13 mouse cellular contexts compared by ENCODE assay signal in the genomic region with DNA sequence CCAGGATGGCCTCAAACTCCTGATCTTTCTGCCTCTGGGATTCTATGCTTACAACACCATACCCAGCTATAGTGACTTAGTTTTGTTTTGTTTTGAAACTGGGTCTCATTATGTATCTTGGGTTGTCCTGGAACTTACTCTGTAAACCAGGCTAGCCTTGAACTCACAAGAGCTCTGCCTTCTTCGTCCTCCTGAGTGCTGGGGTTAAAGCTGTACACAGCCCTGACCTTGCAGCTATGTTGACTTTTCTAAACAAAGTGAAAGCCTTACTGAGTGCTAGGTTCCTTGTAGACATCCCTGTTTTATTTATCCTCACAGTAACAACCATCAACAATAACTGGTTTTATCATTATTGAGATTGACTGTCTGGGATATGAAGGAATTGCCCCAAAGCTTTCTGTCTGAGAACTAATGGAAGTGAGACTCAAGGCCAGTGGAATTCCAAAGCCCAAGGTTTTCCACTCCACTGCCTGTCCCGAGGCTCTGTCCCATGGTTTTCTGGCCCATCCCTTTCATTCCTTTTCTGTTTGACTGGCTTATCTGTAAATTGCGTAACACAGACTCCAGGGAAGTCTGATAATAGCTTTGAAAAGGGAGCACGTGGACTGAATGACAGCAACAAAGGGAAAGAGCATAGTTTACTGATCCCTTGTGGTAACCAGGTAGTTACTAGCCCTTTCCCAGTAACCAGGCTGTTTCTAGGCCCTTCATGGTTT. TPM values are rescaled to one million over a fixed set of nuclear protein-coding genes. Genes with fewer than 3 reads are reported as not detected.
DNase-seq lines count a peak whose midpoint lies in the region; ATAC-seq and TF ChIP-seq lines count a peak whose summit lies in the region.
"Had no signal": no experiment of that assay in that cellular context is flagged by ENCODE, and none has a peak within 500 bp of the region (broad histone marks: within the 10 kb centered on the region; RNA-seq: fewer than 3 reads in every experiment).

No protein-coding gene starts in this region.

- no peaks in the 10 kb centered on the region for H3K4me1 ChIP-seq in midbrain, embryonic 11.5 days (ENCODE audit: control insufficient read depth, insufficient read depth, low read length)
- H3K4me1 ChIP-seq in midbrain, embryonic 16.5 days (ENCODE audit: control insufficient read depth, insufficient read depth, low read length): no peaks in the 10 kb centered on the region
- H3K4me1 ChIP-seq in heart, postnatal 0 days (ENCODE audit: control insufficient read depth, insufficient read depth): peaks cover 8% of the 10 kb centered on the region; the same call in 1 of the 2 replicates
- peaks cover 7% of the 10 kb centered on the region; the same call in 1 of the 2 replicates for H3K4me1 ChIP-seq in lung, embryonic 15.5 days
- H3K4me1 ChIP-seq in hindbrain, embryonic 11.5 days (replicated peaks; ENCODE audit: control insufficient read depth, insufficient read depth, low read length): no peaks in the 10 kb centered on the region
- H3K4me1 ChIP-seq: embryonic facial prominence, embryonic 12.5 days had no signal

- WGBS in midbrain, embryonic 11.5 days: 35% methylated on average over 4 of the region's 4 CpGs
- 33% methylated on average over 4 of the region's 4 CpGs for WGBS in midbrain, embryonic 16.5 days
- WGBS in heart, postnatal 0 days: 24% methylated on average over 4 of the region's 4 CpGs
- 20% methylated on average over 4 of the region's 4 CpGs for WGBS in lung, embryonic 15.5 days
- 35% methylated on average over 4 of the region's 4 CpGs for WGBS in hindbrain, embryonic 11.5 days

- no peaks in the 10 kb centered on the region for H3K27me3 ChIP-seq in midbrain, embryonic 11.5 days (ENCODE audit: control insufficient read depth, insufficient read depth, low read length)
- H3K27me3 ChIP-seq in midbrain, embryonic 16.5 days (ENCODE audit: control insufficient read depth, insufficient read depth, low read depth, low read length): no peaks in the 10 kb centered on the region
- H3K27me3 ChIP-seq in heart, postnatal 0 days (ENCODE audit: control insufficient read depth, insufficient read depth, low read length): no peaks in the 10 kb centered on the region
- H3K27me3 ChIP-seq in lung, embryonic 15.5 days: no peaks in the 10 kb centered on the region
- H3K27me3 ChIP-seq in hindbrain, embryonic 11.5 days (ENCODE audit: control insufficient read depth, insufficient read depth, low read length): no peaks in the 10 kb centered on the region
- H3K27me3 ChIP-seq: embryonic facial prominence, embryonic 12.5 days had no signal

- H3K4me2 ChIP-seq in midbrain, embryonic 11.5 days: no peak overlapping the region
- H3K4me2 ChIP-seq in midbrain, embryonic 16.5 days (ENCODE audit: low read length): no peak overlapping the region
- H3K4me2 ChIP-seq in heart, postnatal 0 days (ENCODE audit: low read depth, low read length): no peak overlapping the region
- no peak overlapping the region for H3K4me2 ChIP-seq in lung, embryonic 15.5 days
- H3K4me2 ChIP-seq in hindbrain, embryonic 11.5 days (replicated peaks; ENCODE audit: low read depth, low read length): no peak overlapping the region
- H3K4me2 ChIP-seq: embryonic facial prominence, embryonic 12.5 days had no signal

- H3K4me3 ChIP-seq in midbrain, embryonic 11.5 days (ENCODE audit: low read depth, low read length): no peak overlapping the region
- no peak overlapping the region for H3K4me3 ChIP-seq in midbrain, embryonic 16.5 days (ENCODE audit: low read depth, low read length)
- H3K4me3 ChIP-seq in heart, postnatal 0 days (ENCODE audit: low read depth, low read length): no peak overlapping the region
- no peak overlapping the region for H3K4me3 ChIP-seq in lung, embryonic 15.5 days
- H3K4me3 ChIP-seq in hindbrain, embryonic 11.5 days (ENCODE audit: low read depth, low read length): no peak overlapping the region
- H3K4me3 ChIP-seq: embryonic facial prominence, embryonic 12.5 days had no signal

- DNase-seq in midbrain, embryonic 11.5 days (ENCODE audit: low spot score, missing footprints): peak; percentile 8
- DNase-seq in heart, postnatal 0 days (ENCODE audit: low spot score): peak; percentile 61
- no peak for DNase-seq in kidney, postnatal 14 days
- DNase-seq in hindbrain, embryonic 11.5 days (ENCODE audit: low spot score): no peak
- DNase-seq in gastrocnemius, postnatal 10 days: no peak
- DNase-seq: cerebellum, adult 2 months; kidney, adult 8-10 months; layer of hippocampus, postnatal 36 days; right cerebral cortex, adult 18-20 months had no signal

- no peaks in the 10 kb centered on the region for H3K36me3 ChIP-seq in midbrain, embryonic 11.5 days (ENCODE audit: control insufficient read depth, insufficient read depth, low read length)
- no peaks in the 10 kb centered on the region for H3K36me3 ChIP-seq in midbrain, embryonic 16.5 days (ENCODE audit: control insufficient read depth, insufficient read depth, low read length)
- H3K36me3 ChIP-seq in heart, postnatal 0 days (replicated peaks; ENCODE audit: control insufficient read depth, insufficient read depth, low read length): no peaks in the 10 kb centered on the region
- H3K36me3 ChIP-seq in lung, embryonic 15.5 days: no peaks in the 10 kb centered on the region
- H3K36me3 ChIP-seq in hindbrain, embryonic 11.5 days (ENCODE audit: control insufficient read depth, insufficient read depth, low read length): no peaks in the 10 kb centered on the region
- H3K36me3 ChIP-seq: embryonic facial prominence, embryonic 12.5 days had no signal

- ATAC-seq in midbrain, embryonic 11.5 days (ENCODE audit: low FRiP score): no peak
- ATAC-seq in midbrain, embryonic 16.5 days: no peak
- 0 out of 2 replicates have a peak, but pooled peaks have one; percentile 41 for ATAC-seq in heart, postnatal 0 days (ENCODE audit: insufficient read depth, low read depth)
- ATAC-seq in lung, embryonic 15.5 days (ENCODE audit: borderline replicate concordance, extremely low read depth, low FRiP score, low TSS enrichment): no peak
- ATAC-seq in hindbrain, embryonic 11.5 days (ENCODE audit: low FRiP score): no peak
- ATAC-seq: forebrain, embryonic 14.5 days had no signal

- no peak overlapping the region for H3K9ac ChIP-seq in midbrain, embryonic 11.5 days (ENCODE audit: low read length)
- H3K9ac ChIP-seq in midbrain, embryonic 16.5 days (ENCODE audit: low read depth, low read length): no peak overlapping the region
- no peak overlapping the region for H3K9ac ChIP-seq in heart, postnatal 0 days (replicated peaks; ENCODE audit: low read depth, low read length)
- H3K9ac ChIP-seq in lung, embryonic 15.5 days: no peak overlapping the region
- H3K9ac ChIP-seq in hindbrain, embryonic 11.5 days (ENCODE audit: low read depth, low read length): no peak overlapping the region
- H3K9ac ChIP-seq: embryonic facial prominence, embryonic 12.5 days had no signal

- no peaks in the 10 kb centered on the region for H3K9me3 ChIP-seq in midbrain, embryonic 11.5 days (ENCODE audit: control insufficient read depth, low read length)
- H3K9me3 ChIP-seq in midbrain, embryonic 16.5 days (replicated peaks; ENCODE audit: control insufficient read depth, low read length, poor library complexity, severe bottlenecking): no peaks in the 10 kb centered on the region
- no peaks in the 10 kb centered on the region for H3K9me3 ChIP-seq in heart, postnatal 0 days (replicated peaks; ENCODE audit: control insufficient read depth, low read length)
- H3K9me3 ChIP-seq in lung, embryonic 15.5 days: no peaks in the 10 kb centered on the region
- no peaks in the 10 kb centered on the region for H3K9me3 ChIP-seq in hindbrain, embryonic 11.5 days (ENCODE audit: control insufficient read depth, low read length)
- H3K9me3 ChIP-seq: embryonic facial prominence, embryonic 12.5 days had no signal

- no peak overlapping the region for H3K27ac ChIP-seq in midbrain, embryonic 11.5 days (ENCODE audit: low read depth, low read length)
- no peak overlapping the region for H3K27ac ChIP-seq in midbrain, embryonic 16.5 days (ENCODE audit: low read length)
- peak overlapping the region; percentile 51 for H3K27ac ChIP-seq in heart, postnatal 0 days (ENCODE audit: low read depth)
- H3K27ac ChIP-seq in lung, embryonic 15.5 days: peak overlapping the region; percentile 45
- no peak overlapping the region for H3K27ac ChIP-seq in hindbrain, embryonic 11.5 days (ENCODE audit: low read depth, low read length)
- H3K27ac ChIP-seq: embryonic facial prominence, embryonic 12.5 days had no signal

- TF ChIP-seq EP300 in heart, postnatal 0 days (IDR thresholded peaks at IDR 0.05; ENCODE audit: low read depth): 0 out of 2 replicates have a peak, but pooled peaks have one; percentile 27

- no peak for TF ChIP-seq CTCF in heart, postnatal 0 days (IDR thresholded peaks at IDR 0.05; ENCODE audit: low read depth)

RNA-seq across cellular contexts. Expression of gene Akap13, which starts 40.0 kb away (rescaled TPM):
- 24.3 and 27.4 TPM in 2 replicates for polyA plus RNA-seq in midbrain, embryonic 11.5 days (2014; fragmentation: Nextera tagmentation; extraction: Ambion mirVana)
- 10.7 and 13.1 TPM in 2 replicates for polyA plus RNA-seq in midbrain, embryonic 16.5 days (2015; fragmentation: Nextera tagmentation; extraction: Ambion mirVana)
- total RNA-seq in heart, postnatal 0 days (2014; rRNA removed; ENCODE audit: low replicate concordance): 80.1 and 113 TPM in 2 replicates
- polyA plus RNA-seq in heart, postnatal 0 days (2015; fragmentation: Nextera tagmentation; extraction: Ambion mirVana): 29.8 and 34.2 TPM in 2 replicates
- 31.2 and 39.0 TPM in 2 replicates for polyA plus RNA-seq in lung, embryonic 15.5 days (2015; fragmentation: Nextera tagmentation; extraction: Ambion mirVana)
- polyA plus RNA-seq in hindbrain, embryonic 11.5 days (2014; fragmentation: Nextera tagmentation; extraction: Ambion mirVana): 25.0 and 32.1 TPM in 2 replicates
- total RNA-seq in gastrocnemius, postnatal 10 days (2021): 10 to 100 TPM; 65.5 to 73.5 TPM

Comparison
In these comparisons a context has a peak if more than half of its experiments do, and no peak if none do; other contexts are left out.
1. DNase-seq: peak in midbrain, embryonic 11.5 days (single experiment) and heart, postnatal 0 days (single experiment); none in kidney, postnatal 14 days (single experiment), hindbrain, embryonic 11.5 days (single experiment) and gastrocnemius, postnatal 10 days (single experiment).
2. H3K27ac ChIP-seq: peak in heart, postnatal 0 days (single experiment) and lung, embryonic 15.5 days (single experiment); none in midbrain, embryonic 11.5 days (single experiment), midbrain, embryonic 16.5 days (single experiment) and hindbrain, embryonic 11.5 days (single experiment).